Mouse (Mus musculus) liver, embryonic 13.5 days (tissue): ENCODE data around the gene Capns1. TPM values are rescaled to one million over a fixed set of nuclear protein-coding genes. Genes with fewer than 3 reads are reported as not detected.
"Not testable (repeated sequence)": the region's sequence is repeated elsewhere in the genome, so short reads cannot be mapped to it uniquely, and the experiment has no call there.

ENCODE experiments used
- ATAC-seq: fragments of 200-750 bp; cut with Nextera tagmentation; 2 replicates; pipeline ENCODE4 v1.8.0; 2017; ENCODE audit warnings: low read depth, mild to moderate bottlenecking, moderate number of reproducible peaks, moderate library complexity
- DNase-seq: peaks from one replicate; pipeline ENCODE4 v3.0.0; 2022
- H3K27ac ChIP-seq: fragments of 300-500 bp; sonication (generic); 2 replicates; pipeline ENCODE4 v1.5.1; 2015; ENCODE audit warnings: moderate library complexity, mild to moderate bottlenecking, inconsistent platforms
- H3K27me3 ChIP-seq: fragments of 300-500 bp; sonication (generic); 2 replicates; pipeline ENCODE4 v1.6.1; 2015; ENCODE audit warnings: mild to moderate bottlenecking, inconsistent platforms
- H3K36me3 ChIP-seq: fragments of 300-500 bp; sonication (generic); 2 replicates; pipeline ENCODE4 v1.6.1; 2015; ENCODE audit warnings: mild to moderate bottlenecking, inconsistent platforms
- H3K4me1 ChIP-seq: fragments of 300-500 bp; sonication (generic); replicated peaks from 2 replicates; pipeline ENCODE4 v1.6.1; 2015; ENCODE audit warnings: inconsistent platforms
- H3K4me2 ChIP-seq: fragments of 300-500 bp; sonication (generic); 2 replicates; pipeline ENCODE4 v1.6.1; 2015; ENCODE audit warnings: inconsistent platforms, mild to moderate bottlenecking, moderate library complexity
- H3K4me3 ChIP-seq: fragments of 300-500 bp; sonication (generic); replicated peaks from 2 replicates; pipeline ENCODE4 v1.5.1; 2015; ENCODE audit warnings: mild to moderate bottlenecking, inconsistent platforms
- H3K9ac ChIP-seq: fragments of 300-500 bp; sonication (generic); 2 replicates; pipeline ENCODE4 v1.6.1; 2015; ENCODE audit warnings: mild to moderate bottlenecking, inconsistent platforms
- H3K9me3 ChIP-seq: fragments of 300-500 bp; sonication (generic); replicated peaks from 2 replicates; pipeline ENCODE4 v1.6.1; 2016; ENCODE audit warnings: inconsistent platforms
- WGBS: fragments of 180-500 bp; shearing (Covaris S2); methylation state at CpG from one replicate; pipeline ENCODE4 v1.1.7; 2015; ENCODE audit not compliant: insufficient replicate concordance; 5-methylcytosine and 5-hydroxymethylcytosine counted together
- polyA plus RNA-seq: library from polyadenylated mRNA; unstranded; fragments of >200 nt; fragmentation: Nextera tagmentation; extraction: Ambion mirVana; gene quantifications from 2 replicates; pipeline ENCODE4 v1.2.1, GENCODE M21; 2015

The Capns1 gene
- polyA plus RNA-seq, 1 experiment from 2014 or later = 40.8 TPM

- no peak overlapping the region for H3K27ac ChIP-seq
- 0 out of 2 replicates have a peak, but pooled peaks cover 3% of the 10 kb centered on the region for H3K27me3 ChIP-seq
- H3K4me1 ChIP-seq = peaks cover 12% of the 10 kb centered on the region
- H3K4me2 ChIP-seq = no peak overlapping the region
- no peak overlapping the region for H3K4me3 ChIP-seq
- H3K9ac ChIP-seq = no peak overlapping the region
- DNase-seq = no peak
- 74% methylated on average over 11 of the region's 11 CpGs for WGBS
- H3K36me3 ChIP-seq = no peaks in the 10 kb centered on the region
- H3K9me3 ChIP-seq = no peaks in the 10 kb centered on the region
- no peak for ATAC-seq
These were observed 4.5 kb upstream of the Capns1 start for GRCm38 (mm10) chr7:30202895-30203690.

DNA sequence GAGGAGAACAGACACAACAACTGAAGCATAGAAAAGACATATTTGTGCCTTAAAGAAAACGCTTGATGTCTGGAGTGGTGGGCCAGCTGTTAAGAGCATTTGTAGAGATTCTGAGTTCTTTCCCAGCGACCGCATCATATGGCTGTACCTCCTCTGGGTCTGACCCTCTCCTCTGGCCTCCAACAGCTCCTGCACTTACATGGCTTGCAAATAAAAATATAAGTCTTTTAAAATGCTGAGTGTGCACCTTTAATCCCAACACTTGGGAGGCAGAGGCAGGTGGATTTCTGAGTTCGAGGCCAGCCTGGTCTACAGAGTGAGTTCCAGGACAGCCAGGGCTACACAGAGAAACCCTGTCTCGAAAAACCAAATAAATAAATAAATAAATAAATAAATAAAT, 2.0 kb upstream of the Capns1 start:
- WGBS = 83% methylated on average over 5 of the region's 5 CpGs
- not testable (repeated sequence) for H3K4me2 ChIP-seq, H3K4me3 ChIP-seq, H3K36me3 ChIP-seq, H3K27ac ChIP-seq, H3K9ac ChIP-seq, ATAC-seq, H3K9me3 ChIP-seq, H3K27me3 ChIP-seq, DNase-seq
- H3K4me1 ChIP-seq = peaks cover 27% of the 10 kb centered on the region

DNA sequence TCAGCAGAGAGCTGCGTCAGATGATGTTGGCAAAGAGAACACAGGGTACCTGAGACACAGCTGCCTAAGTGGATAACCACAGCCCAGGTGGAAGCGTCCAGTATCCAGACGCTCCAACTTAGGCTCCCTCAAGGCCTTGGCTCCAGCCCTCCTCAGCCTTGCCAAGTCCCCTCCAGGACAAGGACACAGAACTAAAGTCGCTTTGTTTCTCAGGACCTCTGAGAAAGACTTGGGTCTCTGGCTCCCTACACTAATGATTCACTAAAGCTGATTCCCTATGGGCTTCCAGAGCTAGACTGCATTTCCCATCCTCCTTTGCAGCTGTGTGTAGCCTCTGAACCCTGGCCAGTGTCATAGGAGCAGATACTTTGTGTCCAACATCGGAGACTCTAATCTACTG, 1.6 kb upstream of the Capns1 start:
- no peak overlapping the region for H3K4me3 ChIP-seq
- no peaks in the 10 kb centered on the region for H3K9me3 ChIP-seq
- WGBS = 76% methylated on average over 5 of the region's 5 CpGs
- no peak overlapping the region for H3K27ac ChIP-seq
- no peak overlapping the region for H3K9ac ChIP-seq
- H3K36me3 ChIP-seq = no peaks in the 10 kb centered on the region
- DNase-seq (no peak), ATAC-seq (no peak)
- 0 out of 2 replicates have a peak, but pooled peaks cover 3% of the 10 kb centered on the region for H3K27me3 ChIP-seq
- peaks cover 32% of the 10 kb centered on the region for H3K4me1 ChIP-seq
- H3K4me2 ChIP-seq = no peak overlapping the region

DNA sequence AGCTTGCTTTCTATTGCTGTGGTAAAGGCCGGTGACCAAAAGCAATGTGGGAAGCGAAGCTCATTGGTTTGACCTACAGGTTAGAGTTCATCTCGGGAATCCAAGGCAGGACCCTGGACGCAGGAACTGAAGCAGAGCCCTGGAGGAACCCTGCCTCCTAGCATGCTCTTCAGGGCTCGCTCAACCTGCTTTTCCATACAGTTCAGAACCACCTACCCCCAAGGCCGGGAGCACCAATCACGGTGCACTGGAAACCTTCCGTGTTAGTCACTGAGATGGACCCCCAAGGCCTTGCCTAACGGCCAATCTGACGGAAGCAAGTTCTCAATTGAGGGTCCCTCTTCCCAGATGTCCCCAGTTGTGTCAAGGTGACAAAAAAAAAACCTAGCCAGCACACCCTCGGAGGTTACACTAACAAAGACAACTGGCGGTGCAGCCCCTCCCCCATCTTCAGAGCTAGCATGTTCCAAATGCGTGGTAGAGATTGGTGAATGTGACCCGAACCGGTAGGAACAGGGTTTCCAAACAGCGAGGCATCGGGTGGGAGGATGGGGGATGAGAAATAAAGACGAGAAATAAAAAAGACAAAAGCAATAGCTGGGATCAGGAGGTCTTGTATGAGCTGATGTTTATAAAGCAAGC, 1.0 kb upstream of the Capns1 start:
- no peaks in the 10 kb centered on the region for H3K9me3 ChIP-seq
- no peak overlapping the region for H3K9ac ChIP-seq
- H3K27me3 ChIP-seq = 0 out of 2 replicates have a peak, but pooled peaks cover 3% of the 10 kb centered on the region
- ATAC-seq (no peak), DNase-seq (no peak)
- no peak overlapping the region for H3K4me3 ChIP-seq
- H3K4me2 ChIP-seq = no peak overlapping the region
- H3K4me1 ChIP-seq = peaks cover 31% of the 10 kb centered on the region
- 67% methylated on average over 18 of the region's 18 CpGs for WGBS
- no peak overlapping the region for H3K27ac ChIP-seq
- no peaks in the 10 kb centered on the region for H3K36me3 ChIP-seq

DNA sequence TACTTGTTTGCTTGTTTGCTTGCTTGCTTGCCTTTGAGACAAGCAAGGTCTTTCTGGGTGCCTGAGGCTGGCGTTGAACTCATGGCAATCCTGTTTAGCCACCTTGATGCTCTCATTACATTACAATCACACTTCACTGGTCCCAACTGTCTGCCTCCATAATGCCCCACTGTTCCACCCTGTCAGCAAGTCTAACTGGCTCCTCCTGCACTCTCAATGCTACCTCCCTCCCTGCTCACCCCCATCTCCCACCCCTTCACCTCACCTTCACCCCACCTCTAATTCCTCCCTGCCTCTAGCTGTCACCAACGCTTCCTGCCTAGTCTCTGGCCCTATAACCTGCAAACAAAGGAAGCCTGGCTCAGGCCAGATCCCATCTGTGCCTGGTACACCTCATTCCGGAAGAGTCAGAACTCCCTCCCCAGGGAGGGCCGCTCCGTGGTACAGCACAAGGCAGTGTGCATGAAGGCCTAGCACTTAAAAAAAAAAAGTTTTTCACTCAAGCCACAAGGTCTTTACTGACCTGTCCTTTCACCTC, 950 bp downstream of the Capns1 start:
- Histone ChIP-seq H3K36me3 (0 out of 2 replicates have a peak, but pooled peaks cover 2% of the 10 kb centered on the region), H3K27me3 (0 out of 2 replicates have a peak, but pooled peaks cover 3% of the 10 kb centered on the region), H3K4me2 (no peak overlapping the region), H3K4me3 (no peak overlapping the region), H3K4me1 (peaks cover 37% of the 10 kb centered on the region), H3K27ac (no peak overlapping the region), H3K9me3 (no peaks in the 10 kb centered on the region), H3K9ac (no peak overlapping the region)
- ATAC-seq (no peak), DNase-seq (no peak)
- 64% methylated on average over 5 of the region's 5 CpGs for WGBS

DNA sequence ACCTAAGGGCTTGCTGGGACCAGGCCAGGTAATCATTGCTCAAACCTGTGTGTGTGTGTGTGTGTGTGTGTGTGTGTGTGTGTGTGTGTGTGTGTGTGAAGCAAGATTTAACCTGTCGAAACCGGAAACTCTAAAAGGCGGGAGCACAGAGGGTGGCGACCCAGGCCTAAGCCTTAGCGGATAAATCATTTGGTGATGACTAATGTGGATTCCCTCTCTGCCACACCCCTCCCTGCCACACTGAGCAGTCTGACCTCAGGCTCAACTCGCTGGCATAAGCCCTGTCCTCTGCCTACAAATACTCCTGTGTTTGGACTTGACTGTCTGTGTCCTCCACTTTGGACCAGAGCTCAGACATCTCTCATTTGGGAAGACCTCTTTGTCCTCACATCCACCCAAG, 2.4 kb downstream of the Capns1 start:
- Histone ChIP-seq H3K36me3 (peaks cover 17% of the 10 kb centered on the region), H3K27ac (no peak overlapping the region), H3K27me3 (0 out of 2 replicates have a peak, but pooled peaks cover 3% of the 10 kb centered on the region), H3K4me3 (no peak overlapping the region), H3K9me3 (no peaks in the 10 kb centered on the region), H3K4me1 (peaks cover 43% of the 10 kb centered on the region), H3K4me2 (no peak overlapping the region), H3K9ac (no peak overlapping the region)
- WGBS = 77% methylated on average over 6 of the region's 6 CpGs
- ATAC-seq (no peak), DNase-seq (no peak)

- H3K36me3 ChIP-seq = peaks cover 24% of the 10 kb centered on the region
- 0 out of 2 replicates have a peak overlapping the region, but pooled peaks have one; percentile 95 for H3K27ac ChIP-seq
- H3K4me3 ChIP-seq = peak overlapping the region; percentile 86
- no peak for DNase-seq
- no peak for ATAC-seq
- peak overlapping the region; percentile 94 for H3K4me2 ChIP-seq
- 0 out of 2 replicates have a peak, but pooled peaks cover 3% of the 10 kb centered on the region for H3K27me3 ChIP-seq
- WGBS = 63% methylated on average over 6 of the region's 6 CpGs
- H3K9me3 ChIP-seq = no peaks in the 10 kb centered on the region
- peak overlapping the region; percentile 90; the same call in 1 of the 2 replicates for H3K9ac ChIP-seq
- H3K4me1 ChIP-seq = peaks cover 43% of the 10 kb centered on the region
These were observed 3.1 kb downstream of the Capns1 start for GRCm38 (mm10) chr7:30195461-30195860.

DNA sequence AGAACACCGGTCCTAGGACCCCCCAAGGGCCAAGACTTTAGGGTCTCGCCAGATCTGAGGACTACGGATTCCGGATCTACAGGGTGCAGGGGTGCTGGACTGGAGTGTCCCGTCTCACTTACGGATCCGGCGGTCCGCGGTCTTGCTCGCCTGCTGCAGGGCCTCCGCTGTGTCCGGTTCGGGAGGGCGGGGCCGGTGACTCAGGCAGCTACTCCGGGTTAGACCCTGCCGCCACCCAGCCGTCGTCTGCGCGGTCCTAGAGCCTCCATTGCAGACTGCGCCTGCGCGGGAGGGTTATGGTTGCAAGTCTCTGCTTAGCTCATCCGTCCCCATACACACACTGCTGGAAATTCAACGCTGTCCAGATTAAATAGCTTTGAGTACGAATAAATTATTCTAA, 3.7 kb downstream of the Capns1 start:
- 1% methylated on average over 28 of the region's 28 CpGs for WGBS
- ATAC-seq = peak; percentile 90
- peak overlapping the region; percentile 86 for H3K4me3 ChIP-seq

DNA sequence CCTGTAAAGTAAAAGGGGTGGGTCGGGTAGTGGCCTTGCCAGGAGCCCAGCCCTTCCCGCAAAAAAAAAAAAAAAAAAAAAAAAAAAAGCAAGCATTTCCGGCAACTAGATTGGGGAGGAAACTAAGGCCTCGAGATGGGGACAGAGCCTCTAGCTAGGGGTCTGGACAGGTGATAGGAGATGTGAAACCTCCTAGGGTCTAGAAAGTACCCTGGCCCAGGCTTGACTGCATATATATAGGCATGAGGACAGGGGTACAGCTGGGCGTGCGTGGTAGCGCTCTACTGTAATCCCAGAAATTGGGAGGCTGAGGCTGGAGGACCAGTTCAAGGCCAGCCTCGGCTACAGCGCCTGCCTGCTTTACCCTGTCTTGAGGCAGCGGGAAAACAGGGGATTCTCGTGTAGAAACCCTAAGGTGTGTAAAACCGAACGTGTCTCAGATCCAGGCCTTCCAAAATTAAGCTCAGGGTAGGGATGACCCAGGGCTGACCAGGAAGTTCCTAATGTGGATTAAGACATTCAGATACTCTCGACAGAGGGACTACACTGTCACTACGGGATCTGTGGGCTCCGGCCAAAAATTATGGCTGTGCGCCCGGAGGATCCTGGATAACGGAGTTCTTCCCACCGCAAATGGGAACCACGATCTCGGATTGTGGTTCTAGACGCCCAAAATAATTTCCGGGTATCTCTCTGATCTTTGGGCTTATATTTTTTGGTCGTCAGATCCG, 4.3 kb downstream of the Capns1 start:
- H3K27me3 ChIP-seq = no peaks in the 10 kb centered on the region
- ATAC-seq = peak; percentile 42
- peak overlapping the region; percentile 86 for H3K4me3 ChIP-seq
- under 1% methylated on average over 26 of the region's 26 CpGs for WGBS
- peak overlapping the region; percentile 95 for H3K27ac ChIP-seq
- peak overlapping the region; percentile 90 for H3K9ac ChIP-seq
- peak; percentile 33 for DNase-seq
- H3K4me2 ChIP-seq = peak overlapping the region; percentile 94
- no peaks in the 10 kb centered on the region for H3K9me3 ChIP-seq
- H3K4me1 ChIP-seq = peaks cover 43% of the 10 kb centered on the region
- H3K36me3 ChIP-seq = peaks cover 35% of the 10 kb centered on the region

More for the DNA sequence above, 3.7 kb downstream of the Capns1 start:
- Histone ChIP-seq H3K27ac (peak overlapping the region; percentile 95), H3K9me3 (no peaks in the 10 kb centered on the region), H3K36me3 (peaks cover 30% of the 10 kb centered on the region), H3K9ac (peak overlapping the region; percentile 90), H3K4me2 (peak overlapping the region; percentile 94), H3K4me1 (peaks cover 43% of the 10 kb centered on the region), H3K27me3 (no peaks in the 10 kb centered on the region)
- DNase-seq = peak; percentile 95

- Histone ChIP-seq H3K36me3 (peaks cover 41% of the 10 kb centered on the region), H3K9ac (peak overlapping the region; percentile 90), H3K9me3 (no peaks in the 10 kb centered on the region), H3K4me2 (peak overlapping the region; percentile 94), H3K27ac (peak overlapping the region; percentile 95), H3K27me3 (no peaks in the 10 kb centered on the region), H3K4me1 (peaks cover 43% of the 10 kb centered on the region), H3K4me3 (peak overlapping the region; percentile 86)
- 1% methylated on average over 26 of the region's 26 CpGs for WGBS
- ATAC-seq = peak; percentile 78
- peak; percentile 85 for DNase-seq
These were observed 5.0 kb downstream of the Capns1 start for GRCm38 (mm10) chr7:30193581-30194100.
